Mouse (Mus musculus): ENCODE measurements around the gene Pdxp.
A peak's percentile ranks its signal among the peaks of the same experiment; 100 is the strongest.

Gene Pdxp

DNA sequence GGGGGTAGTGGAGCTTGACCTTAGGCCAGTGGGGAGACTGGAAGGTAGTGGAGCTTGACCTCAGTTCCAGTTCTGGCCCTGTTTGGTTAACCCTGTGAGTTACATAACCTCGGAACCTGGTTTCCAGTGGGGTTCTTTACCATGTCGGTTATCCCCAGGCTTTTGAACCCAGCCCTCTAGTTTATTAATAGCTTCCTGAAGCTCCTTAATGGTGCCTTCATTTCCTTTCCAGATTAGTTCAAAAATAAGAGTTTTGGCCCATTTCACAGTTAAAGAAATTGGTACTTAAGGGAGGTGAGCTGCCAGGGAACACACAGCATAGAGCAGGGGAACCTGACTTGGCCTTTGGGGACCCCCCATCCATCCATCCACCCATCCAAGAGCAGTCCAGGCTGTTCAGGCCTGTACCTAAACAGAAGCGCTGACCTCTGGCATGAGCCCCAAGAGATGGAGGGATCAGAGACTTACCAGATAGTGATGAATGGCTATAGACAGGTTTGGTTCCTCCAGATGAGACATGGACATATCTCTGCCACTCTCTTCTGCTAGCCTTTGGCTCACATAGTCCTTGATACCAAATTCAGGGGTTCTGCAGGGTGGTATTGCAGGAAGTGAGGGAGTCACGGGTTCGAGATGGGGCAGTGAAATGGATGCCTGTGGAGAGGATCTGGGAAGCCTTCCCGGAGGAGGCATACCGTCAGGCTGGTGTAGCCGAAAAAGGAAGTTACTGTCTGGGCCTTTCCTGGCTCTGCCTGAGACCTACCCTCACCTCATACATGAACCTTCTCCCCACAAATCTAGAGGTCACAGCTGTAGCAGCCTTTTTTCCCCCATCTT lies 1.3 kb downstream of the Pdxp start:
- TF ChIP-seq GATA4 (IDR thresholded peaks at IDR 0.05; ENCODE audit: insufficient replicate concordance, low read length): no peak

DNA sequence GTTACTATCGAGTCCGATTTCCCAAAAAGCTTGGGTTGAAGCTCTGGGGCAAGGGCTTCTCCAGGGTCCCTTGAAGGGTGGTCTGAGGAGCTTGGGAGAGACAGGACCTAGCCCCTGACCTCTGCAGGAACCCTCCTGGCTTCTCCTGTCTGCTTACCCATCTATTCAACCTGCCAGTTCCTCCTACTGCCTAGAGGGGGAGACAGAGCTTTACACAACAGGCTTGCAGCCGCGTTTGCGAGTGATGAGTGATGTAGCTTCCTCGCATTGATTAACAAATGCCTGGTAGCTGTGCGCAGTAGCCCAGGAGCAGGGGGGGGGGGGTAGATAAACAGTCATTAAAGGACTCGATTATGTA lies 1.9 kb downstream of the Pdxp start:
- TF ChIP-seq GATA4 (IDR thresholded peaks at IDR 0.05; ENCODE audit: insufficient replicate concordance, low read length): no peak

DNA sequence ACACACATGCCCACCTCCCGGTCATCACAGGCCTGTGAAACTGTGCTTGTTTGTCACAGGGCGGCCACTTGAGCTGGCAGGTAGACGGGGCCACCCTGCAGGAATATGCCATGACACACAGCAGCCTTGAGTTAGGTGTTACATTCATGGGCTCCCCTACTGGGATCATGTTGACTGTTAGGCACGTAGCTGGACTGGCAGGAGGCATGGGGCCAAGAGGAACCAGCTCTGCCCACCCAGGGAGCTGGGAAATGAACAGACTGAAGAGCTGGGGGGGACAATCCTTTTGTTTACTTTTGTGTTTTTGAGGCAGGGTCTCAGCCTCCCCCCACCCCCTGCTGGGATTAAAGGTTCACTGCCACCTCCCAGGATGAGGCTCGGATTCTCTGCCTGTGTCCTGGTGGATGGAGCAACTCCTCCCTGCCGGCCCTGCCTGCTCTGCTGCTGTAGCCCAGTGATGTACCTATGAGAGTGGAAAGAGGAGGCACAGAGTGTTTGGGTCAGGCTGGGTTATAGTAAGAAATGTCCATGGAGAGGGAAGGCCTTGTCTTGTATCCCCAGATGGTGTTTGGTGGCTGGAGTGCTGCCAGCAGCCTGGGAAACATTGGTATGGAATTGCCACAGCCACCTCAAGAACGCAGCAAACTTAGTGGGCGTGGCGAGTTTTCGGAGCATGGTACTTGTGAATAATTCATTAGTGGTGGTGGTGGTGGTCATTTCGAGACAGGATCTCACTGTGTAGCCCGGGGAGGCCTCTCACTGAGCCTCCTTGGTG lies 2.5 kb downstream of the Pdxp start:
- no peak for TF ChIP-seq GATA4 (IDR thresholded peaks at IDR 0.05; ENCODE audit: insufficient replicate concordance, low read length)

GRCm38 (mm10) chr15:78918126-78918525 lies 4.4 kb downstream of the Pdxp start:
- TF ChIP-seq GATA4 (IDR thresholded peaks at IDR 0.05; ENCODE audit: insufficient replicate concordance, low read length): no peak

DNA sequence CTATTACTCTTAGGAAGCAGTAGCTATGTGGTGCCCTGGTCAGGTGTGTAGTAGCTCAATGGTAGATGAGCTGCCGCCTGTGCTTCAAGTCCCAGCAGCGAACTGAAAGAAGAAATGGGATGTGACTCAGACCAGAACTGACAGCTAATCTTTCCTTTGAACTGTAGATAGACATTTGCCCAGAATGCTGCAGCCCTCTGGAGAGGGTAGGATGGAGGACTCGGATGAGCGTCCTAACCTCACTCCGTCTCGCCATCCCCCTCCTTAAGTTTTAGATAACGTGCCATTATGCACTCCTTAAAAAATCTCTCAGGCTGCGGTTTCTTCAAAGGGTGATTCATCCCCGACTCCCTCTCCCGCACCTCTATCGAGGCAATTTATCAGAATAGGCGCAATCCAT lies 6.2 kb downstream of the Pdxp start:
- no peak for TF ChIP-seq GATA4 (IDR thresholded peaks at IDR 0.05; ENCODE audit: insufficient replicate concordance, low read length)

GRCm38 (mm10) chr15:78922700-78923099 lies 9.0 kb downstream of the Pdxp start:
- no peak for TF ChIP-seq GATA4 (IDR thresholded peaks at IDR 0.05; ENCODE audit: insufficient replicate concordance, low read length)

DNA sequence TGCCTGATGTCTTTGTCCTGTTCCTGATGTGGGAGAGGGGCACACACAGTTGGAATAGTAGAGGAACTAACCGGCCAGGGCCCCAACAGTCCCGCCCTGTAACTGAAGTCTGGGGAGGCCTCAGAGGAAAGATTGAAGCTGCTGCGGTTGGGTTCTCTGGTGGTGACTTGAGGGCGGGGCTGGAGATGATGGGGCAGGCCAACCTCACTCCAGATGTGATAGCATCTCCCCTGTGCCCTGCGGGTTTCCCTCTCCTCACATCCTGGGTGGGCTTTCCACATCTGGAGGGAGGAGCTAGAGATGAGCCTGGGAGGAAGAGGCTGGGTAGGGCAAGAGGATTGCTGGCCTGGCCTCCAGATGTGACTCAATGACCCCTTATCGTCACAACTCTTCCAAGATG lies 9.9 kb downstream of the Pdxp start:
- no peak for TF ChIP-seq GATA4 (IDR thresholded peaks at IDR 0.05; ENCODE audit: insufficient replicate concordance, low read length)

- peak; percentile 58; the same call in 1 of the 2 replicates for TF ChIP-seq GATA4 (IDR thresholded peaks at IDR 0.05; ENCODE audit: insufficient replicate concordance, low read length)
These were observed 11.4 kb downstream of the Pdxp start for GRCm38 (mm10) chr15:78925129-78925528.

- TF ChIP-seq GATA4 (IDR thresholded peaks at IDR 0.05; ENCODE audit: insufficient replicate concordance, low read length): no peak
These were observed 12.6 kb downstream of the Pdxp start, which contains the start of gene Lgals1 for GRCm38 (mm10) chr15:78926021-78926919. TSS of gene Lgals1 (plus strand) at chr15:78926725.

- no peak for TF ChIP-seq GATA4 (IDR thresholded peaks at IDR 0.05; ENCODE audit: insufficient replicate concordance, low read length)
These were observed 13.5 kb downstream of the Pdxp start for GRCm38 (mm10) chr15:78927021-78927787.

DNA sequence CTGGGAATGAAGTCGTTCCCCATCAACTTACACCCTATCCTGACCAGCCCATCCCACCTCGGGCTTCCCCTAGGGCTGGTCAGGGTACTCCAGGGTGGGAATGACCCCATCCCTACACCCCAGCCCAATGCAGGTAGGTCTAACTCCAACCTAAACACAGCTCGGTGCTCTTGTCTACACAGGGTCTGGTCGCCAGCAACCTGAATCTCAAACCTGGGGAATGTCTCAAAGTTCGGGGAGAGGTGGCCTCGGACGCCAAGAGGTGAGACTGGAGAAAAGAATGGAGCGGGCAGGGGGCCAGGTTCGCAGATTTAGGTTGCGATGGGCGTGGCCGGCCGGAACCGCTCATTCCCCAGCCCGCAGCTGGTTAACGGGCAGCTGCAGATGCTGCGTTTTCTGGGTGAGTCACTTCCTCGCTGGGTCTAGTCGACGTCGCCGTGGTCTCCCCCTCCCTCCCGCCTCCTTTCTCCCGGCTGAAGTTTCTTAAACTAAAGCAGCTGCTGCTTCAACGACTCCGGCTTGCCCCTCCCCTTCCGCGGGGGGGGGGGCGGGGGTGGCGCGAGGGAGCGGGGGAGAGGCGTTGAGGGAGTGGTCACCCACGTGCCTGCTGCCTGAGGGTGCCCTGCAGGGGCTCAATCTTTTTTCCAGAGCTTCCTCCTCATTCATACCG lies 14.2 kb downstream of the Pdxp start:
- no peak for TF ChIP-seq GATA4 (IDR thresholded peaks at IDR 0.05; ENCODE audit: insufficient replicate concordance, low read length)

GRCm38 (mm10) chr15:78928539-78928938 lies 14.8 kb downstream of the Pdxp start:
- TF ChIP-seq GATA4 (IDR thresholded peaks at IDR 0.05; ENCODE audit: insufficient replicate concordance, low read length): no peak

GRCm38 (mm10) chr15:78930192-78930706 lies 16.5 kb downstream of the Pdxp start:
- no peak for TF ChIP-seq GATA4 (IDR thresholded peaks at IDR 0.05; ENCODE audit: insufficient replicate concordance, low read length)
